Mouse (Mus musculus): ENCODE results near the gene Cebpa. TPM values are rescaled to one million over a fixed set of nuclear protein-coding genes. Genes with fewer than 3 reads are reported as not detected.

Cebpa gene
- total RNA-seq, 2 experiments from 2014 or later: 2.1 to 19.6 TPM

- peak; percentile 42 for DNase-seq
Observed at GRCm38 (mm10) chr7:35120146-35120691, 1.1 kb downstream of the Cebpa start.

DNA sequence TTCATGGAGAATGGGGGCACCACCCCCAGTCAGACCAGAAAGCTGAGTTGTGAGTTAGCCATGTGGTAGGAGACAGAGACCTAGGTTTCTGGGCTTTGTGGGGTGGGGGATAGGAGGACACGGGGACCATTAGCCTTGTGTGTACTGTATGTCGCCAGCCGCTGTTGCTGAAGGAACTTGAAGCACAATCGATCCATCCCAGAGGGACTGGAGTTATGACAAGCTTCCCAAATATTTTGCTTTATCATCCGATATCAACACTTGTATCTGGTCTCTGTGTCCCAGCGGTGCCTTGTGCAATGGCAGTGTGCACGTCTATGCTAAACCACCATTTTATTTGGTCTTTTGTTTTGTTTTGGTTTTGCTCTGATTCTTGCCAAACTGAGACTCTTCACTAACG is 2.1 kb downstream of the Cebpa start:
- DNase-seq: no peak

DNA sequence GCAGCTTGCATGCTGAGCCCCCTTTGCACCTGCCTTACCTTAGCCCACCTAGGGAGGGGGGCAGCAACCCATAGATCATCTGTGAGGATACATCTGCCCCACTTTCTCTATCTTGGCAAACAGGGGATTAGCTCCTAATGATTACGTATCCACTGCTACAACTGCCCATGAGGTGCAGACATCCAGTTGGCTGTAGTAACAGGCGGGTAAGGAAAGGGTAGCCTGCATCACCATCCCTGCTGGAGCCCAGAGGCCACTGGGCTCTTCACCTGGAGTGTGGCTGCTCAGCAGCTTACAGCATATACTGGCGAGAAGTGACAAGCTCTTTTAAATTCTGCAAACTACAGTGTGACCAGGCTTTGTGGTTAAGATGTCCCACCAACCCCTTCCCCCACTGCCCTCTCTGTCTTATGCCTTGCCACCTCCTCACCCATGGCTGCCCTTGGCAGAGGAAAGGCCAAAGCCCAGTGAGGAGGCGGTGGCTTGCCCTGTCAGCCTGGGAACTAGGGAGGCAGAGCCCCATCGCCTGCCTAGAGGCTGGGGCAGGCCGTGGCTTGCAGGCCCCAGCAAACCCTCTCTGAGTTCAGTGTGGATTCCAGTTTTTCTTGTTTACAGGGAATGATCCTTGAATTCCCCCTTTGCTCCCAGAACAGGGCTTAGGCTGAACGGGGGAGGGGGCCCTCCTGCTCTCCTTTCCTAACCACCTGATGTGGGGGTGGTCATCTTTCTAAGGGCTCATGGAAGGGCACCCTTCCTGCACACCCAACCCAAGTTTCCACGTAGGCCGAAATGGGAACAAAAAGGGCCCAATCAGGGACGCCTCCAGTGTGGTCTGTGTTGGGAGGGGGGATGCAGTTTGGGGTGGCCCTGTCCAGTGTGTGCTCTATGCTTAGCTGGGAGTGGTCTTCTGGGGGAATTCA is 3.6 kb downstream of the Cebpa start:
- no peak for DNase-seq

- no peak for DNase-seq
Observed at GRCm38 (mm10) chr7:35123431-35123953, 4.4 kb downstream of the Cebpa start.

DNA sequence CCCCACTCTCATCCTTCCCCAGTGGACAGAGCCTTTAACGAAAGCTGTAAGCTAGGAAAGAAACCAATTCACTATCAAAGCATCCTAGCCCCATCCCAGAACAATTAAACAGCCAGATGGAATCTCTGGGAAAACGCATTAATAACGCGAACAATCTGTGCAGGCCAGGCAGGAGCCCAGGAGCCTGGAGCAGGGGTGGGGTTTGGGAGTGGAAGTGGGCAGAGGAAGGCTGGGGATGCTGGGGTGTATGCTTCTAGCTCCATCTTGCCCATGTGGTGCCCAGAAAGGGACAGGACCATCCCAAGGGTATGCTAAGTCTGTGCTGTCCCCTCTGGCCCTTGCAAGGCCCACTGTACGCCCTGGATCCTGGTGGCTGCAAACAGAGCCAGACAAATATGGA is 5.1 kb downstream of the Cebpa start:
- no peak for DNase-seq

GRCm38 (mm10) chr7:35124745-35125144 is 5.7 kb downstream of the Cebpa start:
- no peak for DNase-seq

- no peak for DNase-seq
Observed at GRCm38 (mm10) chr7:35125971-35126370, 6.9 kb downstream of the Cebpa start.

DNA sequence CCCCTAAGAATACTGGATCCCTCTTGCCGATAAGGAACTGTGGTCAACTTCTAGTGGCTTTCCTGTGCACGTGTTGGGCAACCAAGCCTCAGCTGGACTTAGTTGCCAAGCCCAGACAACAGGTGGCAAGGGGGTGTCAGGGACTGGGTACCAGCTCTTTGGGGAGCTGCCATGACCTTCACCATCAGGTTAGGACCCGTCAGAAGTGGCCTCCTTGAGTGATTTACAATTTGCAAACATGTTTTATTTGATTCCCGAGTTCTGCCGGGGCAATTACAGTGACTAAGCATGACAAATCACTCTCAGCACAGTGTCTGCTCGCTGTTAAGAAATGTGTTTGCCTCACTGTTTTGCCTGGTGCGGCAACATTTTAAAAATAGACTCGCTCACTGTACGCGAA is 7.9 kb downstream of the Cebpa start:
- peak; percentile 38 for DNase-seq

DNA sequence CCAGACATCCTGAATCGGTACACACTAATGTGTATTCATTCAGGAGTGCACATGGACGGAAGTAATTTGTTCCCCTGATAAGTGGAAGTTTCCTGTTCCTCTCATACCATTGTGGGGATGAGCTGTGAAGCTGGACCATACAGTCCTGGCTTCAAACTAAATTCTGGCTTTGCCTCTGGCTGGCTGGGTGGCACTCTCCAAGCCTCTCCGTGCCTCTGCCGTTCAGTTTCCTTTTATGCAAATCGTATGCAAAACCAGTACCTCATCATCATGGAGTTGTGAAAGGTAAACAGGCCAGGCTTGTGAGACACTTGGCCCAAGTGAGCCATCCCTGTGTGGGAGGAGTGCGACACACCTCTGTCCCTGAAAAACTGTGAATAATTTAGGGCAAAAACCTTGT is 8.6 kb downstream of the Cebpa start:
- DNase-seq: no peak

DNA sequence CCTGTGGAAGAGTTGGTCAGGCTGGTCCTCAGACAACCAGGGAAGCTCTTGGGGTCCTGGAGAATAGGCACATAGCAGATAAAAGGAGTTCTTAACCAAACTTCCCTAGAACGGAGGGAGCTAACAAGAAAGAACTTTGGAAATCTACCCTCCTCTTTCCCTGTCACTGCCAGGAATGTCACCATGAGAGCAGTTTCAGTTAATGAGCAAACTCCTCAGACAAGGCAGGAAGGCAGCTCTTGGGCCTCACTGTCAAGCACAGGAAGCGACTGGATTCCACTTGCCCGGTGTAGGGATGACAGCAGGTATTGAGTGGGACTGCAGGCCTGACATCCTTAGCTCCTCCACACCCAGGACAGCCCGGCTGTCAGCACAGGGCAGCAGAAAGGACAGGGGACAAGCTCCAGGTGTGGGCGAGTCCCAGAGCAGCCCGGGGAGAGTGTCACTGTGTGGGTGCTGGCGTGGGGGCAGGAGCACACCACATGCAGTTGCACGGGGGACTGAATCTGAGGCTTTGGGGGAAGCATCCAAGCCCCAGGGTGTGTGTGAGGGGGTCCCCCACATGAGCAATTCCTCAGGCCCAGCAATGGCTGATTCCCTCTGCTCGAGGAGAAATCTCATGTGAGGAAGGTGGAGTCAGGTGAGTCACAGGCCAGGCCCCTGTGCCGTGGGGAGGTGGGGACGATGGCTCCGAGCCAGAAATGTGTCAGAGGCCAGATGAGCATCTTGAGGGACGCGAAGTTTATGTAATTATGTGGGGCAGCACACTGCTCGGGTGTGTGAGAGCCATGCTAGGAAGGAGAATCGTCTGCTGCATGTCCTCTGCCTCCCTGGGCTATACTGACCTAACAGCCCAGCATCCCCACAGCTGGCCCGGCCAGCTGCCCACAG is 9.8 kb downstream of the Cebpa start:
- DNase-seq: no peak

GRCm38 (mm10) chr7:35130059-35130738 is 11.1 kb downstream of the Cebpa start:
- DNase-seq: no peak

DNA sequence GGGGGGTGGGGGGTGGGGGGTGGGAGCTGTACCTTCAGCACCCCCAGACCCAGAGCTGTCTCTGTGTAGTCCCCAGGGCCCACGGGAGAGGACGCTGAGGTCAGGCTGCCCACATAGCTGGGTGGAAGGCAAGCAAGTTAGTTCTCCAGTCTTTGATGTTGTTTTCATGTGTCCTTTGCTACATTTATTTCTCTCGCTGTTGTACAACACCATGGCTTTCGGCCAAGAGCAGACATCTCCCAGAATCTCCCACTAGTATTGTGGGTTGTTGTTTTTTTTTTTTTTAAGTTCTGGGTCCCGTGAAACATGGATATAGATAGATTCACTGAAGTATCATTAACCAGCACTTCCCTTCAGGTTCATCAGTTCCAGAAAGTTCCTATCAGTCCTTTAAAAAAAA is 11.8 kb downstream of the Cebpa start:
- DNase-seq: no peak

- no peak for DNase-seq
Observed at GRCm38 (mm10) chr7:35131601-35132000, 12.5 kb downstream of the Cebpa start.

- DNase-seq: no peak
Observed at GRCm38 (mm10) chr7:35134621-35135020, 15.5 kb downstream of the Cebpa start.

- DNase-seq: no peak
Observed at GRCm38 (mm10) chr7:35137524-35137923, 18.4 kb downstream of the Cebpa start.

- no peak for DNase-seq
Observed at GRCm38 (mm10) chr7:35138481-35138880, 19.4 kb downstream of the Cebpa start.

- no peak for DNase-seq
Observed at GRCm38 (mm10) chr7:35139880-35140279, 20.8 kb downstream of the Cebpa start.

DNA sequence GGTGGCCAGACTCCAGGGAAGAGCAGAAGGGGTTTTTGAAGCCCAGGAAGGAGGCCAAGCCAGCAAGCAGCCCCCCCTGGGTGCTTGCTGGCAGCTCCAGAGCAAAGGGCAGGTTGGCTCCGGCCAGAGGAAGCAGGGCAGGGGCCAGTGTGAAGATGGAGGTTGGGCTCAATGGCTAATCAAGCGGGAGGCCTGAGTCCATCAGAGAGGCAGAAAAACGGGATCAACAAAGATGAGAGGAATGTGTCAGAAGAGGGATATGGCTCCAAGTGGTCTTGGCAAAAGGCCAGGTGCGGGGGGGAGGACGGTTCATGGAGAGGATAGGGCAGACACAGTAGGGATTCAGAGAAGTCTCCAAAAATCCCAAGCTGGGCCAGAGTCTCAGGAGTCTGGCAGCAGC is 22.4 kb downstream of the Cebpa start:
- DNase-seq: no peak

DNA sequence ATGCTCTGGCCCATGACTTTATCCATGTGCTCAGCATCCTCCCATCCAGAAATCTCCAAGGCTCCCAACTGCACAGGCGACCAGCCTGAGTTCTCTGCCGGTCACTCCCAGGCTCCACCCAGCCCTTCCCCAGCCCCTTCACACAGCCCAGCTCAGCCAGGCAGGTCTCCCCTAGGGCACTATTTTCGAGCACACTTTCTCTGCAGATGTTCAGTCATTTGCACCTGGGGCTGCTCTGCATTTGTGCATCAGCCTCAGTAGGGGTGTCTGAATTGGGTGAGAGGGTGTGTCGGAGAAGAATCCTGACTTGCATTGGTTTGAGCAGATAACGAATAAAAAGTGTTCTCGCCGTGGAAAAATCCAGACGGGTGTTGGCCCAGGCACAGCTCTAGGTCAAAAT is 23.4 kb downstream of the Cebpa start:
- DNase-seq: no peak

- DNase-seq: no peak
Observed at GRCm38 (mm10) chr7:35143864-35144618, 24.9 kb downstream of the Cebpa start.

GRCm38 (mm10) chr7:35145068-35145467 is 26.0 kb downstream of the Cebpa start:
- no peak for DNase-seq

Data from gastrocnemius, postnatal 25 days (tissue).